Mouse (Mus musculus): ENCODE measurements around the gene Mt4. TPM values are rescaled to one million over a fixed set of nuclear protein-coding genes. Genes with fewer than 3 reads are reported as not detected.
"Not testable (repeated sequence)": the region's sequence is repeated elsewhere in the genome, so short reads cannot be mapped to it uniquely, and the experiment has no call there.

Mt4 gene
- polyA plus RNA-seq, 1 experiment from 2014 or later, result not detected

- Histone ChIP-seq H3K27me3 (no peaks in the 10 kb centered on the region), H3K4me2 (replicated peaks) (no peak overlapping the region), H3K36me3 (no peaks in the 10 kb centered on the region), H3K9me3 (no peaks in the 10 kb centered on the region), H3K4me1 (replicated peaks) (peaks cover 8% of the 10 kb centered on the region), H3K9ac (replicated peaks) (no peak overlapping the region), H3K27ac (no peak overlapping the region), H3K4me3 (replicated peaks) (no peak overlapping the region)
- 48% methylated on average over 1 of the region's 1 CpGs for WGBS
- no peak for ATAC-seq
These were observed 23.6 kb upstream of the Mt4 start for GRCm38 (mm10) chr8:94113435-94113834.

GRCm38 (mm10) chr8:94113972-94114371 is 23.0 kb upstream of the Mt4 start:
- peaks cover 13% of the 10 kb centered on the region for H3K4me1 ChIP-seq (replicated peaks)
- no peaks in the 10 kb centered on the region for H3K36me3 ChIP-seq
- H3K9ac ChIP-seq (replicated peaks), result no peak overlapping the region
- no peaks in the 10 kb centered on the region for H3K9me3 ChIP-seq
- ATAC-seq, result no peak
- no peak overlapping the region for H3K27ac ChIP-seq
- no peaks in the 10 kb centered on the region for H3K27me3 ChIP-seq
- no peak overlapping the region for H3K4me2 ChIP-seq (replicated peaks)
- 80% methylated on average over 2 of the region's 2 CpGs for WGBS
- no peak overlapping the region for H3K4me3 ChIP-seq (replicated peaks)

GRCm38 (mm10) chr8:94118776-94119430 is 18.1 kb upstream of the Mt4 start:
- Histone ChIP-seq H3K4me3 (replicated peaks) (no peak overlapping the region), H3K27me3 (no peaks in the 10 kb centered on the region), H3K4me2 (replicated peaks) (peak overlapping the region; percentile 31), H3K9ac (replicated peaks) (0 out of 2 replicates have a peak overlapping the region, but pooled peaks have one; percentile 8), H3K27ac (peak overlapping the region; percentile 88), H3K36me3 (no peaks in the 10 kb centered on the region), H3K4me1 (replicated peaks) (peaks cover 34% of the 10 kb centered on the region), H3K9me3 (no peaks in the 10 kb centered on the region)
- ATAC-seq, result peak; percentile 90
- 1% methylated on average over 6 of the region's 6 CpGs for WGBS

- no peaks in the 10 kb centered on the region for H3K36me3 ChIP-seq
- ATAC-seq, result no peak
- no peak overlapping the region for H3K9ac ChIP-seq (replicated peaks)
- H3K27me3 ChIP-seq, result no peaks in the 10 kb centered on the region
- peaks cover 34% of the 10 kb centered on the region for H3K4me1 ChIP-seq (replicated peaks)
- H3K4me2 ChIP-seq (replicated peaks), result no peak overlapping the region
- no peak overlapping the region for H3K4me3 ChIP-seq (replicated peaks)
- H3K9me3 ChIP-seq, result no peaks in the 10 kb centered on the region
- WGBS, result 84% methylated on average over 9 of the region's 9 CpGs
- no peak overlapping the region for H3K27ac ChIP-seq
These were observed 15.4 kb upstream of the Mt4 start for GRCm38 (mm10) chr8:94121625-94122024.

- Histone ChIP-seq H3K4me3 (replicated peaks) (no peak overlapping the region), H3K9ac (replicated peaks) (no peak overlapping the region), H3K9me3 (no peaks in the 10 kb centered on the region), H3K36me3 (no peaks in the 10 kb centered on the region), H3K4me1 (replicated peaks) (peaks cover 35% of the 10 kb centered on the region), H3K27me3 (no peaks in the 10 kb centered on the region), H3K27ac (no peak overlapping the region), H3K4me2 (replicated peaks) (no peak overlapping the region)
- ATAC-seq, result no peak
- WGBS, result 55% methylated on average over 8 of the region's 8 CpGs
These were observed 14.1 kb upstream of the Mt4 start for GRCm38 (mm10) chr8:94122711-94123468.

GRCm38 (mm10) chr8:94127711-94128110 is 9.3 kb upstream of the Mt4 start:
- Histone ChIP-seq H3K27ac (0 out of 2 replicates have a peak overlapping the region, but pooled peaks have one; percentile 14), H3K9me3 (no peaks in the 10 kb centered on the region), H3K27me3 (no peaks in the 10 kb centered on the region), H3K4me1 (replicated peaks) (peaks cover 9% of the 10 kb centered on the region; the same call in 1 of the 2 replicates), H3K4me3 (replicated peaks) (no peak overlapping the region), H3K9ac (replicated peaks) (no peak overlapping the region), H3K4me2 (replicated peaks) (no peak overlapping the region), H3K36me3 (no peaks in the 10 kb centered on the region)
- ATAC-seq, result 0 out of 2 replicates have a peak, but pooled peaks have one; percentile 45
- 77% methylated on average over 6 of the region's 6 CpGs for WGBS

- H3K9me3 ChIP-seq, result no peaks in the 10 kb centered on the region
- WGBS, result 66% methylated on average over 6 of the region's 6 CpGs
- no peak overlapping the region for H3K27ac ChIP-seq
- no peak overlapping the region for H3K9ac ChIP-seq (replicated peaks)
- H3K4me1 ChIP-seq (replicated peaks), result 0 out of 2 replicates have a peak, but pooled peaks cover 3% of the 10 kb centered on the region
- ATAC-seq, result no peak
- no peaks in the 10 kb centered on the region for H3K27me3 ChIP-seq
- no peak overlapping the region for H3K4me3 ChIP-seq (replicated peaks)
- no peak overlapping the region for H3K4me2 ChIP-seq (replicated peaks)
- no peaks in the 10 kb centered on the region for H3K36me3 ChIP-seq
These were observed 7.7 kb upstream of the Mt4 start for GRCm38 (mm10) chr8:94129133-94129789.

- whole genome bisulfite sequencing, result 91% methylated on average over 4 of the region's 4 CpGs
- Histone ChIP-seq H3K27me3 (no peaks in the 10 kb centered on the region), H3K4me1 (replicated peaks) (0 out of 2 replicates have a peak, but pooled peaks cover 3% of the 10 kb centered on the region), H3K4me3 (replicated peaks) (no peak overlapping the region), H3K9ac (replicated peaks) (no peak overlapping the region), H3K27ac (no peak overlapping the region), H3K4me2 (replicated peaks) (no peak overlapping the region), H3K36me3 (no peaks in the 10 kb centered on the region), H3K9me3 (no peaks in the 10 kb centered on the region)
- ATAC-seq, result no peak
These were observed 6.9 kb upstream of the Mt4 start for GRCm38 (mm10) chr8:94130126-94130525.

- no peak overlapping the region for H3K27ac ChIP-seq
- 77% methylated on average over 5 of the region's 5 CpGs for WGBS
These were observed 4.9 kb upstream of the Mt4 start for GRCm38 (mm10) chr8:94132096-94132495.

GRCm38 (mm10) chr8:94134601-94135000 is 2.4 kb upstream of the Mt4 start:
- H3K27me3 ChIP-seq; H3K4me2 ChIP-seq (replicated peaks); H3K9me3 ChIP-seq; H3K4me1 ChIP-seq (replicated peaks); H3K27ac ChIP-seq; ATAC-seq; H3K4me3 ChIP-seq (replicated peaks); H3K36me3 ChIP-seq; H3K9ac ChIP-seq (replicated peaks): not testable (repeated sequence)
- WGBS, result 85% methylated on average over 3 of the region's 3 CpGs

More at GRCm38 (mm10) chr8:94132096-94132495, 4.9 kb upstream of the Mt4 start:
- Histone ChIP-seq H3K4me2 (replicated peaks) (no peak overlapping the region), H3K9me3 (no peaks in the 10 kb centered on the region), H3K4me1 (replicated peaks) (0 out of 2 replicates have a peak, but pooled peaks cover 3% of the 10 kb centered on the region), H3K9ac (replicated peaks) (no peak overlapping the region), H3K27me3 (no peaks in the 10 kb centered on the region), H3K36me3 (no peaks in the 10 kb centered on the region), H3K4me3 (replicated peaks) (no peak overlapping the region)
- ATAC-seq, result no peak

GRCm38 (mm10) chr8:94135556-94135955 is 1.4 kb upstream of the Mt4 start:
- H3K36me3 ChIP-seq, result no peaks in the 10 kb centered on the region
- no peak overlapping the region for H3K4me3 ChIP-seq (replicated peaks)
- H3K27ac ChIP-seq, result no peak overlapping the region
- WGBS, result 94% methylated on average over 6 of the region's 6 CpGs
- H3K4me1 ChIP-seq (replicated peaks), result no peaks in the 10 kb centered on the region
- H3K27me3 ChIP-seq, result no peaks in the 10 kb centered on the region
- H3K9me3 ChIP-seq, result no peaks in the 10 kb centered on the region
- no peak overlapping the region for H3K4me2 ChIP-seq (replicated peaks)
- H3K9ac ChIP-seq (replicated peaks), result no peak overlapping the region
- ATAC-seq, result no peak

- Histone ChIP-seq H3K9ac (replicated peaks) (no peak overlapping the region), H3K27ac (no peak overlapping the region), H3K4me2 (replicated peaks) (no peak overlapping the region), H3K9me3 (no peaks in the 10 kb centered on the region), H3K27me3 (no peaks in the 10 kb centered on the region), H3K36me3 (no peaks in the 10 kb centered on the region), H3K4me3 (replicated peaks) (no peak overlapping the region), H3K4me1 (replicated peaks) (no peaks in the 10 kb centered on the region)
- 84% methylated on average over 7 of the region's 7 CpGs for WGBS
- no peak for ATAC-seq
These were observed 805 bp upstream of the Mt4 start for GRCm38 (mm10) chr8:94136192-94136591.

Data from midbrain, embryonic 13.5 days (tissue).